Mouse (Mus musculus) gastrocnemius, adult 8-10 months (tissue): Measurements from ENCODE around the gene Nepro. TPM values are rescaled to one million over a fixed set of nuclear protein-coding genes. Genes with fewer than 3 reads are reported as not detected.

Source experiments
- DNase-seq, 2 experiments: peaks; one replicate each; pipeline ENCODE4 v3.0.0; 2022; ENCODE audit warnings: low spot score in 2 of 2
- total RNA-seq, 4 experiments: library from RNA; stranded (reverse); gene quantifications; 2 replicates each; pipeline ENCODE4 v1.2.4; 2022

Nepro gene
- total RNA-seq, result 1 to 10 TPM; 2.9 to 5.6 (median 3.3) TPM

GRCm38 (mm10) chr16:44724083-44724787, at the start of gene Nepro:
TSS of gene Nepro (plus strand) at chr16:44724301.
- peak; percentile 92 to 93 for DNase-seq

- no peak for DNase-seq
Measured at GRCm38 (mm10) chr16:44676357-44676756, 47.7 kb upstream of the Nepro start.

DNA sequence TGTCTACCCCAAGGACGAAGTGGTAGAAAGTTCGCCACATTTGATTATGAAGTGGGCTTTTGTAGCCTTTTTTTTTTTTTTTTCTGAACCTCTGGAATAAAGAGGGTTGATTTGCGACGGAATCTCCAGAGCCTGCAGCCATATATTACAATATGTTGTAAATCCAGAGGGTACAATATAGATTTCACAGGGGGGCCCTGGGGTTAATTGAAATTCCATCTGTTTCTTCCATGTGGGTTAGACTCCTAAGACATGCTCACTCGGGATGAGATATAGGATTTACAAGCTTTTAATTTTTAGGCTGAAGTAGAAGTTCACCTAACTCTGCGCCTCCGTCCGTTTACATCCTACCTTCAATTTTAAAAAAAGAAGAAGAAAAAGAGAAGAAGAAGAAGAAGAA, 45.0 kb upstream of the Nepro start:
- DNase-seq, result no peak

GRCm38 (mm10) chr16:44679503-44679971, 44.6 kb upstream of the Nepro start:
- no peak for DNase-seq

DNA sequence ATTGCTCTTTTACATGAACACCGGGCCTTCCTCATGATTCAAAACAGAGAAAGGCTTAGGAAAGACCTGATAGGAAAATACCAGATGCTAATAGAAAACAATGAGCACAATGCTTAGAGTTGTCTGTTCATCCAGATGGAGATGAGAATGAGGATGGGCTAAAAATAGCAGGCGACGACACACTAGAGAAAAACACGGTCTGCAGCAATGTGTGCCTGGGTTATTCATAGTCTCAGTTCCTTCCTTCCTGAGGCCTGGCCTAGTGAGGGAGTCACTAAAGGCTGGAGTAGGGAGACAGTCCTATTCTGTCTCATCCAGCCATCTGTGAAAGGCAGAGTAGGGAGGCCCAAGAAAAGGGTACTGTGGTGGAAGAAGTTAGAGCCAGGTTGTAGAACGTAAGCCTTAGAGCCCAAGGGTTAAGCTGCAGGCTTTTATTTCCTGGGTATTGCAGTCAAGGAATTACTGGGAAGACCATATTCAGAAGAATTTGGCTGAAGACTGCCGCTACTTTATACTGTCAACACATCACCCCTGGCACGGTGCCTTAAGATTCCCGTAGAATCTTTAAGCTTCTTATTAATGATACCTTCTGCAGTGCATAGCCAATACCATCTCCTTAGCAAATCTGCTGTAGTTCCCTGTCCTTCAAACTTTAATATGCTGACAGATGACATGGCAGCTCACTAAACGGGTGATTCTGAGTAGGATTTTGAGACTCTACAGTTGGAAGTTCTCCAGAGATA, 43.2 kb upstream of the Nepro start:
- no peak for DNase-seq

DNA sequence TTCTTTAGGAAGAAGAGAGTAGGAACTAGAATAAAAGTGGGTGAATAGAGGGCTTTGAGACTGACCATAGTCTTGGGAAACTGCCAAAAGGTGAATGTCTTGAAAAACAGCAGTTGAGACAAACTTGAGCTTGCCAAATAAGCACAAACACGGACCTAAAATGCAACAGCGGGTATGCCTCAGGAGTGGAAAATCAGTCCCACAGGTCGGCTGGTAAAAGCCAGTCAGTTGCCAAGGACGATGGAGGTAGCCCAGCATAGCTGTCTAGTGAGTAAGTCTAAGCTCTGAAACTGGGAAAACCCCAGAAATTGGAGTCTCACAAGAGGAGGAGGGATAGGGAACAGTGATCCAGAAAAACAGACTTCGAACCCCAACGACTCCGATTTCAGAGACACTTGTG, 39.5 kb upstream of the Nepro start:
- DNase-seq, result no peak

DNA sequence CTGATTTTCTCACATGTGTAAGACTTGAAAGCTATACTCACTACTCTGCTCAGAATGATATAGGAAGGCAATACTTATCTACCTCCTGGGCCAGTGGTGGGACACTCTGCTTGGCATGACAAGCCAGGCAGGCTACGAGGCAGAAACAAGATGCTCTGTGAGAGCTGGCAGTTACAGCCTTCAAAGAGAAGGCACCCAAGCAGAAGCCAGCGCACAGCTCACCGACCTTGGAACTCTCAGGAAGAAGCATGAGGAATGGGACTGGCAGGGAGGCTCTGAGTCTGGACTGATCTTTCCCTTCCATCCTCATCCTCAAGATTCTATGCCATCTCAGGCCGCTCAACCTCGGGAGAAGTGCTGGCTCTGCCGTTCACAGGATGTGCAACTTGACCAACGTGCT, 38.7 kb upstream of the Nepro start:
- DNase-seq, result no peak

GRCm38 (mm10) chr16:44686991-44687718, 36.9 kb upstream of the Nepro start:
- no peak for DNase-seq

- DNase-seq, result no peak
Measured at GRCm38 (mm10) chr16:44687719-44688420, 36.2 kb upstream of the Nepro start.

DNA sequence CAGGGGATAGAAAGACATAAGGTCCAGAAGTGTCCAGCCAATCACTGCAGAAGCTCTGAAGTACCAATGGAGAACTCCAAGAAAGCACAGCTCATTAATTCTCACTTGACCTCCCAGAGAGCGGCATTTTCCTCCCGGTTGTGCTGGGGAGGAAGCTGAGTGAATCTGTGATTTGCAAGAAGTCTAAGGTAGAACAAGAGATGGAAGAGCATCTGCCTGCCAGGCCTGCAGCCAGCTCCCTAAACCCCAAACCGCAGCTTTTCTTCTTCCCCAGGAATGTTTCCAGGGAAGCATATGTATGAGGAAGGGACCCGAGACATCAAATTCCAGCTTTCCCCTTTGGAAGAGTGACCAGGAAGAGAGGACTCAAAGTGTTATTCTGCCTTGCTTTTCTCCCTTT, 35.6 kb upstream of the Nepro start:
- DNase-seq, result no peak

DNA sequence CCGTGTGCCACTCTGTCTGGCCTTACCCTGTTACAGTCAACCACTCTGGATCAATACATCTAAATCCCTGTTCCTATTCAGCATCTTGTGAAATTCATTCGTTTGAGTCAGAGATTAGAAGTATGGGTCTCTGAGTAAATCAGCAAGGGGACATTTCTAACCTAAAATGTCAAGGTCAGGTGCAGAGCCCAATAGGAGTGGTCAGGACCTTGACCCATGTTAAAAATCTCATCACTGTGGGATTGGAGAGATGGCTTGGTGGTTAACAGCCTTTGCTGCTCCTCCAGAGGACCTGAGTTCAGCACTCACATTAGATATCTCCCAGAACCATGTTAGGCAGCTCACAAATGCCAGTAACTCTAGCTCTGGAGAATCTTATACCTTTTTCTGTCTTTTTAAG, 33.6 kb upstream of the Nepro start:
- DNase-seq, result no peak

- no peak for DNase-seq
Measured at GRCm38 (mm10) chr16:44691066-44691465, 33.0 kb upstream of the Nepro start.

- DNase-seq, result peak; percentile 24 to 47
Measured at GRCm38 (mm10) chr16:44691561-44692141, 32.5 kb upstream of the Nepro start.

DNA sequence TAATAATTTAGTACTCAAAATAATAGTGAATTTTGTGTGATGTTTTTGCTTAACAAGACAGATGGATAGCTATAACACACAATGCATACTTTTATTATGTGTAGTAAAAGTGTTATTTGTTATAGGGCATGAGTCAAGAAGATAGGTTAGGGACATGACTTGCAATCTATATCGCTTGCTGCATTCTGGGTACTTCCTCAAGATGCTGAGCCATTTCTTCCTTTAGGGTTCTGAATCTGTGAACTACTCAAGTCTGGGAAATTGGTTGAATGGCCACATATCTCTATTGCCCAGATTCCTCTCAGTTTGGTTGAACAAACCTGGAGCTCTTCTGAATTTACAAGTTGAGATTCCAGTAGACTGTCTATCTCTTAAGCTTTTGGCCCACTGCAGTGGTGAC, 31.6 kb upstream of the Nepro start:
- no peak for DNase-seq

DNA sequence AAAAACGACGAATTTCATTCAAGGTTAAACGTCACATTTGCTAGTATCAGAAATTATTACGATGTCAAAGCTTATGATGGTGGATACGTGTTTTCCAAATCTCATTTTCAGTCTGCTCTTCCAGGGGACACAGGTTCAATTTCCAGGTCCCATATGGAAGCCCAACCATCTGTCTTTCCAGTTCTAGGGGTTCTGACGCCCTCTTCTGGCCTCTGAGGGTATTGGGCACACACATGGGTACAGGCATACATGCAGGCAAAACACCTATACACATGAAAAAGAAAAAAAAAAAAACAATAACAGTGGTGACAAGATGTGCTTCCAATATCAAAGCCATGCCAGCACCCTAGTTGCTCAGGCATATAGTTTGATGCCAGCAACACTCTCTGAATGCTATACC, 30.4 kb upstream of the Nepro start:
- no peak for DNase-seq

DNA sequence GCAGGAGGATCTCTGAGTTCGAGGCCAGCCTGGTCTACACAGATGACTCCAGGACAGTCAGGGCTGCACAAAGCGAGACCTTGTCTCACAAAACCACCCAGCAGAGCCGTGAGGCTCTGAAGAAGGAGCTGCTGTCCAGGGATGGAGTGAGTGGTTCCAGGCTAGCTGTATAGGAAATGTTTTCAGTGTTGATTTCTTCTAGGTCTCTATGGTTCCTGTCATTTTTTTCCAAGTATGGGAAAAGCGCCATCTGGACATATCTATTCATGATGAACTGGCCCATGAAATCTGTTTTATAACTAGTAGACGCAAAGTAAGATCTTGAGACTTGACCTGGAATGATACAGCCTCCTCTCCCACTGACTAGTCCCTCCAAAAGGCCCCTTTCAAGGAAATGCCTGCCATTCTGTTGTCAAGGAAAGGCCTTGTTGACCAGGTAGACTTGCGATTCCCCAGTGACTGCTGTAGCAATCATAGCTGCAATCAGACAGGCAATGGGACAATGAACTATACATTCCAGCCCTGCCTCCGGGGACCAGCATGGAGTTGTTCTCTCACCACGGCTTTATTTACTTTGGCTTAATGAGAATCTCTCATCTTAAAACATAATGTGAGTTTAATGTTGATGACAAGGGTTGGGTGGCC, 28.8 kb upstream of the Nepro start:
- DNase-seq, result no peak

DNA sequence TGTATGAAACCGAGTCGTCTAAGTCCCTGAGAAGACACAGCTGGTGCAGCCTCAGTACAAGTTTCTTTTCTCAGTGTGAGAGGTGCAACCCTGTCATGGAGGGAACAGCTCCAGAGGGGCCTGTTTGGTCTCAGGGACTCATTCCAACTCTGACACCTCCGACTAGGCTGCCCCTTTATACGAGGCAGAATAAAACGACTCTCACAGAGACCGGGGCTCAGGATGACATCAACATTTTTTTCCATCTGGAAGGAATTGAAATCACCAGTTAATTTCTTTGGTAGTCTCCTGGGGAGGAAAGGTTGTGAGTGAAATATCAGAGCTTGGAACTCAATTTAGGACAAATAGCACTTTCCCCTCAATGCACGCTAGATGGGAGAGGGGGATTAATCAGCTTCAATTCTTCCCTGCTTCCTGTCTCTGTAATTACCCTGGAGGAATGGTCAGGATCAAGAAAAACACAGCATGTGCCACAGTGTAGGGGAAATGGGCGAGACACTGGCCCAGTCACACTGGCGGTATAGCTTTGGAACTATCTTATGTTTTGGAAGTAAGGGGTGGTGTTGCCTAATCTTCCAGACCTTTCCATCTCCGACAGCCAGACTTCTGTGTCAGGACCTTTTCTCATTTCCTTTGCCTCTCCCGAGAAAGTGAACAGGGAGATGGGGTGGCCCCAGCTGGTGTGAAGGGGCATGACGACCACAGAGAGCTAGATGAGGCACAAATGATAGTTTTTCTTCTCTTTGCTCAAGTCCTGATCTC, 28.1 kb upstream of the Nepro start:
- DNase-seq, result peak in 1 of 2 experiments; percentile 24

GRCm38 (mm10) chr16:44697473-44698205, 26.5 kb upstream of the Nepro start:
- no peak for DNase-seq

DNA sequence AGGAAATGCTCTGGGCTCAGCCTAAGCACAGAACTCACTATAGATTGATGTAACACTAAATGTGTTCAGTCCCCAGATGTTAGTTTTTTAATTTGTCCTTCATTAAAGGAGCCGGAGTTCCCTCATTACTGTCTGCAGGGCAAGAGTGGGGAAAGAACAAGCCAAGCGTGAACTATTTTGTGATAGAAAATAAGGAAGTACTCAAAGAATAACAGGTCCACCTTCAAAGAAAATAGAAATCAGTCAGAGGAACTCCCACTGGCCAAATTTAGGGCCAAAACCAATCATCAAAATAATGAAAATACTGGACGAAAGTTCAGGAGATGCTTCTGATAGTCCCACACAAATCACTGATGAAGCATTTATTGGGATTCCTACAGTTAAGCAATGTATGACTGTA, 22.9 kb upstream of the Nepro start:
- DNase-seq, result no peak
